Mouse (Mus musculus) thymus, adult 2 months (tissue): ENCODE measurements around the gene Taf11.

Source experiments
- CTCF ChIP-seq: fragments of 200-500 bp; IDR thresholded peaks from 2 replicates; pipeline ENCODE4 v1.5.1; 2012; ENCODE audit warnings: mild to moderate bottlenecking, control low read depth, low read length, moderate library complexity, borderline replicate concordance; ENCODE audit not compliant: control insufficient read depth, poor library complexity, insufficient read depth; ENCODE audit errors: extremely low read depth
- POLR2A ChIP-seq: fragments of 200-500 bp; IDR thresholded peaks from 2 replicates; pipeline ENCODE4 v1.6.1; 2012; ENCODE audit warnings: mild to moderate bottlenecking, low read length, control low read depth, moderate library complexity; ENCODE audit not compliant: control insufficient read depth, poor library complexity, insufficient read depth; ENCODE audit errors: extremely low read depth

- TF ChIP-seq POLR2A = no peak
- no peak for TF ChIP-seq CTCF
Measured at GRCm38 (mm10) chr17:27939028-27939427, 29.4 kb upstream of the Taf11 start.
